Mouse (Mus musculus) testis, postnatal 10 days (tissue): ENCODE data around the gene Carmil1.

Source experiments
- DNase-seq: peaks from one replicate; pipeline ENCODE4 v3.0.0; 2021; ENCODE audit warnings: low spot score

Carmil1 gene

DNA sequence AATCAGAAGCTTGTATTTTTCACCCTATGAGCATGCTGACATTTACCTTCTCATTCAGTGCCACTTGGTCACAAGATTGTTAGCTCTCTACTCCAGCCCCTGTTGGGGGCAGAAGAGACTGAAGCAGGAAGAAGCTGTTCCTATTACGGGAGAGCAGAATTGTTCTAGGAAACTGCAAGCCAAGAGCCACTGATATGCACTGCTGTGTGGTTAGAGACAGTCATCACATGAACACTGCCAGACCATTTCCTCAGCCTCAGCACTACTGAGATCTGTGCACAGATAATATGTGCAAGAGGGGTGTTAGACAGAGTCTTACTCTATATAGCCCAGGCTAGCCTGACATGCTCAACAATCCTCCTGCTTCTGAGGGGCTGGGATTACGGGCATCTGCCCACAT, 69.4 kb downstream of the Carmil1 start:
- no peak for DNase-seq

DNA sequence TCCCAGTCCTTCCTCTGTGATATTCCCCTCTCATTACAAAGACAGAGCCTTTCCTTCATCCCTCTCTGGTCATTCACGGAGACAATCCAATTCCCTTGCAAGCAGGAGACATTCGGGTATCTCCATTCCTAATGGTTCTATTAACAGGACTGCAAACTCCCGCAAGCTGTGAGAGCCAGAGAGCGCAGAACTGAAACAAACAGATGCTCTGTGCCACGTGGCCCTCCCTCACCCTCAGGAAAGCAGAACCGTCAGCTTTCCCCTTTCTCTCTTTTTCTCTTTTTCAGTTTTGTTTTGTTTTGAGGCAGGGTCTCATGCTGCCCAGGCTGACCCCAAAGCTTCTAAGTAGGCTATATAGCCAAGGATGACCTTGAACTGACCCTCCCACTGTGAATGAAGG, 74.5 kb downstream of the Carmil1 start:
- DNase-seq: no peak

DNA sequence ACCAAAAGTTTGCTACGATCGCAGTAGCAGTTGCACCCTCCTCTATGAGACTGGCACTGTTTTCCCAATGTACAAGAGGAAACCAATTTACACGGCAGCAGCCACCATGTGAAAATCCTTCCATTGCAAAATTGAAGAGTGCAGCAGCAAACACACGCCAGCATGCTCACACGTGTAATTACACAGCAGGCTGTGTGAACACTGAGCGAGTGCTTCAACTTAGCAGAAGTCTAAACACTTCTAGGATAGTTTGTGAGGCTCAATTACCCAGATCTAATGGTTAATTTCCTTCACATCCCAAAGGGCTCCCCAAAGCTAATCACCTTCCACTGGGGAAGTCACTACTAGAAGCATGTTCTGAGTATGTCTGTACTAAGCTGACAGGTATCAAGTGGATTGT, 78.3 kb downstream of the Carmil1 start:
- DNase-seq: no peak

DNA sequence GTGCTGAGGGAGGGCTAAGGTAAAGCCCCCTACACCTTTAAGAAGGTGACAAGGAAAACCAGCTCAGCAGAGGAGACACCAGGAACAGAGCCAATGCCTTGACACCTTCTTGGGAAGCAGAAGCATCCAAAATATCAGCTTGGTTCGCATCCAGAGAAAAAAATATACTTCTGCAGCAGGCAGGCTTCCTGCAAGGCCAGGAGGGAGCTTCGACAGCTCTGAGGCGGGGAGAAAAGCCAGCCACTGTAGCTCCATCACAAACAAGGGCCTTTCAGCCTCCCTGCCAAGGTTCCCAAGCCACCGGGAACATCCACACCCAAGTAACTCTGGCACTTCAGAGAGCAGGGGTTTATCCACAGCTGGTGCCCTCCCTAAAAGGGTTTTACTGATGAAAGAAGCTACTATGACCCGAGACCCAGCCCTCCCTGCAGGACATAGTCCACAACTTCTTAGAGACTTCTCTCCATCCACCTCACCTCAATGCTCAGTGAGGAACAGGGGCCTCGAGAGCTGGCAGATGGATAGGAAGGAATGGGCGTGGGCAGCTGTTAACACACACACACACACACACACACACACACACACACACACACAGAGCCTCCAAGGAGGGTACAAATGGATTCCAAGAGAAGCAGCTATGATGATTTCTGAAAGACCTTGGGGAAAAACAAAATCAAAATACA, 80.6 kb downstream of the Carmil1 start:
- DNase-seq: no peak

DNA sequence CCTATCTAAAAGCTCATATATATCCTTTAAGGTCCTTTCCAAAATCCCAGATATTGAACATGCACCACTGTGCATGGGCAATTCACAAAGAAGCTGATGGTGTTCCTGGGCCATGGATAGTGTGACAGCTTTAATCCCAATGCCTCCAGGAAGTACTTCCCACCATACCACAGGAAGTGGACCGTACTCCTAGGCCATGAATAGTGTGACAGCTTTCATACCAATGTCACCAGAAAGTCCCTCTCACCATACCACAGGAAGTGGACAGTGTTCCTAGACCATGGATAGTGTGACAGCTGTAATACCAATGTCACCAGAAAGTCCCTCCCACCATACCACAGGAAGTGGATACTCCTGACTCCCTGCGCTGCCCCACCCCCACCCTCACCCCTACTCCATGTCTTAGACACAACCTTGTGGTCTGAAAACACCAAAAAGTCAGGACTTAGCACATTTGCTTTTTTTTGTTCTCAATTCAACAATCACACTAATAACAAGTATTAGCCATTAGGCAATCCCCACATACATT, 82.1 kb downstream of the Carmil1 start:
- no peak for DNase-seq

DNA sequence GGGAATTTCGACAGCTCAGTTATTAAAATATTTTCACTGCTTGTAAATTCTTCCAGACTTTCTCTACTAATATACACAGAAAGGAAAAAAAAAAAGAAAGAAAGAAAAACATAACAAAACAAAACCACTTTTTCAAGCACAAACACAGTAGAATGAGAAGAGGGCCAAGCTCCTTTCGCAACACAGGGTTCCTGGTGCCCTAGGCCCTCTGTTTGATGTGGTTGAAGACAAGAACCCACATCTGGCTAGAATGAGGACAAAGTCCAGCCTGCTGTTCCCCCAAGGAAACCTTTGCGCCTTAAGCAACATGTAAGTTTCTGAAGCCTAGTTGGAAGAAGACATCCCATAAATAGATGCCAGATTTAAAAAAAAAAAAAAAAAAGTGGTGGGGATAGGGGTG, 85.2 kb downstream of the Carmil1 start:
- no peak for DNase-seq

DNA sequence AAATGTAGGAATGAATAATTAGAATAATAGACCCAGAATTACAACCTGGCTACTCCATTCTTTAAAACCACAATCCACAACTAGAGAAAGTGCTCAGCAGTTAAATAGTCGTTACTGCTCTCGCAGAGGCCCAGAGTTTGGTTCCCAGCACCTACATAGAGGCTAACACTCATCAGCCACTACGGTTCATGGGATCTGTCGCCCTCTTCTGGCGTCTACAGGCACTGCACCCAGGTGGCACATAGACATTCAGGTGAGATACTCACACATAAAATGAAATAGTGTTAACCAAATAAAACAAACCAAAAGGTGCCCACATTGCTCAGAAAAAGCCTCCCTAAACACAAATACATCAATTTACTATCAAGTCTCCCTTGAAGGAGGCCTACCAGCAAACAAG, 86.6 kb downstream of the Carmil1 start:
- DNase-seq: peak; percentile 53

DNA sequence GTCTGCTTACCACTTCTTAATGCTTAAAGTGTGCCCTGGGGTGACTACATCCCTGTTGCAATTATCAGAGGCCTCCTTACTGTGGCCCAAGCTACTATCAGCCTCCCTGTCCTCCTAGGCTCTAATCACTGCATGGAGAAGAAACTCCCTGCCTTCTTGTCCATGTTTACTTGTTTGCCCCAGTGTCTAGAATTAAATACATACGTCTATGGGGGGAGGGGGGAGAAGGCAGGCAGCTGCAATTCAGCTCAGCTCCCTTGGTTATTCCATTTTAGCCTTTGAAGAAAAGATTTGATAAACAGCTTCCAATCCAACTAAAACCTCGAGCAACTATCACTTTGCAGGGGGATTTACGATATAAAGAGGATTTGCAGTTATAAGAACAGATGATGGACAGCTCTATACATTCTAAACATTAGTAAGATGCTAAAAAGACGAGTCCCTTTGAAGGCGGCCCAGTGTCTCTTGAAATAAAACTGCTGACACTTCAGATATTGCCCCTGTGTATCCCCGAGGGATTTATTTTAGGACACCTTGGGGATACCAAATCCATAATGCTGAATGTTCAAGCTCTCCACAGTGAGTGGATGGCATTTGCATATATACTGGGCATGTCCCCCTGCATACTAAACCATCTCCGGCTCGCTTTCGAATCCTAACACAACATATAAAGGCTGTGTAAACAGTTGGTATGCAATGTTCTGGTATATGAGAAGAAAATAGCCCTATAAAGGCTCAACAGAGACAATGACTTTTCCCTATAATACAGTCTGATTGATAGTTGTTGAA, 89.5 kb downstream of the Carmil1 start:
- DNase-seq: no peak

DNA sequence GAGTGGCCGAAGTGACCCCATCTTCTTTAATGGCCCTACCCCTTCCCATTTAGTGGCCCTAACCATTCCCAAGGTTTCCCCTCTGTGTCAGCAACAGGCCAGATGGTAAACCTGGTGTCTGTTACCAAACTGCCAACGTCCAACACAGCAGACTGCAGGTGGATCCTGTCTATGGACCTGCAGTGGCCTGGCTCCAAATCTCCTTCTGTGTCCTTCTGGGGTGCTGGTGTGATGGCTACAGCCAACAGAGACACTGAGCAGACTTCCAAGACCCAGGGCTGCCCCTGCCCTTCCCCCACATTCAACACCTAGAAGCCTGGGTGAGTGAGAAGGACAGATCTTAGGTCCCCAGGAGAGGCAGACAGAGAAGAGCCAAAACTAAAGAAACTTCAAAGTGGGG, 93.6 kb downstream of the Carmil1 start:
- DNase-seq: no peak

DNA sequence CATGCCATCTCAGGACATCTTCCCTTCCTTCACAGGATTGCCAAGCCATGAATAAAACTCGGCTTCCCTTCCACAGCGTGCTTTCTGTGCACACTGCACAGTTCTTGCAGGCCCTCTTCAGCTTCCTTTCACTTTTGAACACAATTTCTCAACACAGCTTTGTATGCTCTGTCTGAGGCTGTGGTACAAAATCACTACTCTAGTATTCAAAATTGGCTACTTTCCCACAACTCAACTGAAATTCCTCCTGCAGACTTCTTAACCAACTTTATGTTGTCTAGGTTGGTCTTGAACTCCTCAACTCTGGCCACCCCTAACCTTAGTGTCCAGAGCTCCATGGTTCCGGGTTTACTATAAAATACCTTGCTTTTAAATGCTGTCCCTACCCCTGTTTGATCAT, 95.0 kb downstream of the Carmil1 start:
- no peak for DNase-seq

DNA sequence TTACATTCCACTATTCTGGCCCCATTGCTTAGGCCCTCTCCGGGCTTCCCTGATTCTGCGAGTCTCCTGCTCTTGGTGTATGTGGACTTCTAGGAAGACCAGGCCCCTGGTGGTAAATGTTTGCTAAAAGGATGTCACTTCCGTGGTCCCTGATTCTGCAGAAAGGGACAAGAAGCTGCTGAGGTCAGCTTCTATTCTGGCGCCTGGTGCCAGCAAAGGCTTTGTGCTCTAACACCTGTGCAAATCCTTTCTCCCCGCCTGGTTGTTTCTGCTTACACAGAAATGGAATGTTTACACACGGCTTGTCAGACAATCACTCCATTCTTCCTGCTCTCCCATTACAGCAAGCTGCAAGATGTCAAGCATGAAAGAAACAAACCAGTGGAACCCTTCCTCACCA, 97.7 kb downstream of the Carmil1 start:
- DNase-seq: no peak

DNA sequence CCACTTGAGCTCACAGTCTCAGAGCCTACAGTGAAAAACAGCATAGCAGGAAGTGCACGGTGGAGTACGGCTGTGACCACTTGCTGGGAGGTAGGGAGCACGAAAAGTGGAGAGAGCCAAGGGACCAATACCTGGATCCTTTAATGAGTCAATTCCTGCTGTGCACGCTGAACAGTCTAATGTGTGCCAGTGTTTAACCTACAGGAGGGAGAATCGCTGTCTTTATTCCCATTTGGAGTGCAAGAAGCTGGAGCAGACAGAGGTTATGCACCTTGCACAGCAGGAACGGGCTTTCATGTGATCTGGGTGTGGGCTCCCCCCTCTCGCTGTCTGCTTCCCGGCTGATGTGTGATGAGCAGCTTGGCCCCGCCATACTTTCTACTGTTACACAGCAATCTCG, 101.1 kb downstream of the Carmil1 start:
- no peak for DNase-seq

DNA sequence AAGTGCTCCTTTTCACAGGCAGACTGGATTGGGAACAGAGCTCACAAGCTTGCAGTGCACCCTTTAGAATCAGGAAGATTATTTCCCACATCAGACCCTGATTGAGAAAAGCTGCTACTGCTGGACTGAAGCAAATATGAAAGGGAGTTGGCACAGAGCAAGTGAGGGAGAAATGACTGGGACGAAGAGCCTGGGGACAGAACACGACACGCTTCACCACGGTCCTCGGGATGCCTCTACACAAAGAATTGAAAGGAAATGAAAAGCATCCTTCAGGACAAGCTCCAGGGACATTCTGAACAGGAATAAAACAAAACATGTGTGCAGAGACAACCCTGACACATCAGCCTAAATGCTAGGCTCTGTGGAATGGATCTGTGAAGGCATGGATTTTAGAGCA, 103.0 kb downstream of the Carmil1 start:
- no peak for DNase-seq

DNA sequence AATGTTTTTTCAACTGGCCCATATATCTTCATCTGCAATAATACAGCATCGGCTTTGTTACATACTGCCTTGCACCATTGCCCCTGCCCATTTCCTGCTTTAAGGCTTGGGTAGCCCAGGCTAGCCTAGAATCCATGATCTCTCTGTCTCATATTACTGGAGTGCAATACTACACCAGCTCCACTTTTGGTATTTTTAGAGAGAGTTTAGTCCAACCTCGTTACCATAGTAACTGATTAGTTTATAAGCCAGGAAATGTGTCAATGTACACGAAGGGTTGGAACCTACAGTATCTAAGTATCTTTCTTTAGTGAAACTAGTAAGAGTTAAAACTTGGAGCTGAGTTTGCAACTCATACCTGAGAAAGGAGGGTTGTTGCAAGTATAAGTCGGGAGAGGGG, 103.8 kb downstream of the Carmil1 start:
- no peak for DNase-seq

DNA sequence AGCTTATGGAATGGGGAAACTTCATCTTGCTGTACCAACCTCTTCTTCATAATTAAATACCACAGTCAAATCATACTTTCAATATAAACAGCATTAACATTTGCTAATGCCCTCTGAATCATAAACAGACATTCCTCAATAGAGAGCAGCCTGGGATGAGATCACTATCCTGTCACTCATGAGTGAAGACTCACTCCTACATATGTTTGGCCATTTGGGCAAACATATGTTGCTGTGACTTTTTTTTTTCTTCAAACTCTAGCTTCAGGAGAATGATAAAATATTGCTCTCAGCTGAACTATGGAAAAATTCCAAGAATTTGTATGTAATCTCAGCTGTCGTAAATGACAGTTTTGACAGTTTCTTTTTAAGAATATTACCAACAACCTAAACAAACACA, 110.9 kb downstream of the Carmil1 start:
- DNase-seq: no peak

DNA sequence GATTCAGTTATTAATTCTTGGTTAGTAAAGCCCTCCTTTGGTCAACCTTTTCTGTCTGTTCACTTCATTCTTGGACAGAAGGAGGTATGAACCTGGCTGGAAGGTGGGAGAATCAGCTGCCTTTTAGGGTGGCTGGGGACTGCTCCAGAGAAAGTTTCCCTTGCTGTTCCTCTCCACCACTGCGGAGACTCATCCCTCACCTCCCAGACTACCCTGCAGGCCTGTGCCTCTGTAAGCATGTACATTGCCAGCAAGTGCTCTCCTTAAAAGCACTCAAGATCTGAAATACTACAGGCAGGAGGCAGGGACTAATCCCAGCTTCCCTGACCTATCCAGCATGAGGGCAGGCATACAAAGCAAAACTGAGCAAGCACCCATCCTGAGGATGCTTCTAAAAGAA, 117.2 kb downstream of the Carmil1 start:
- DNase-seq: no peak

DNA sequence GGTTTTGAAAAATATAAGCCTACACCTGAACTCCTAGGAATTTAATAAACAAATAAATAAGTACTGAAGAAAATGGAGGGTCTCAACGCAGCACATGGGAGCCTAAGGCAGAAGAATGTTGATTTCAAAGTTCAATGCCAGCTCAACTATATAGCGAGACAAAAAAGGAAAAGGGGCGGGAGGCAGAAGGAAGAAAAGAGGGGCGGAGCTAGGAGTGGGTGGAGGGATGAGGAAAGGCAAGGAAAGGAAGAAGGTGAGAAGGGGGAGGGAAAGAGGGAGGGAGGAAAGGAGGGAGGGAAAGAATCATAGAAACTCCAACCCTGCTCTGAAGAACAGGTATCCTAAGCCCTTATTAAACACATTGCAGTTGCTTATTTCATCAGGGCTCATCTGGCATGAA, 119.5 kb downstream of the Carmil1 start:
- DNase-seq: no peak

DNA sequence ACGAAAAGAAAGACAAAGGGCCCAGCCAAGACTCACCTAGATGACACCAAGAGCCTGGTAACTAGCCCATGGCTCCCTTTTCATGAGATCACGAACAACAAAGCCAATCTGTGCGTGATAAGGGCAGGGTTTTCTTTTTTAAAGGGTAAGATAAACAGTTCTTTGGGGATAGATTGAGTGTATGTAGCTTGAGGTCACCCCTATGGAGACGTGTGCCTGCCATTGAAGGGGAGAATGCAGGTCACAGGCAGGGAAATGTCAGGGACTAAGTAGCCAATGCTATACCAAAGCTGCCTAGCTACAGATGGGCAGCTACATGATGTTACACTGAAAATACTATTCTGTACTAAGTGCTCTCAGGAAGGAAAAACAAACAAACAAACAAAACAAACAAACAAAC, 120.6 kb downstream of the Carmil1 start:
- DNase-seq: no peak

DNA sequence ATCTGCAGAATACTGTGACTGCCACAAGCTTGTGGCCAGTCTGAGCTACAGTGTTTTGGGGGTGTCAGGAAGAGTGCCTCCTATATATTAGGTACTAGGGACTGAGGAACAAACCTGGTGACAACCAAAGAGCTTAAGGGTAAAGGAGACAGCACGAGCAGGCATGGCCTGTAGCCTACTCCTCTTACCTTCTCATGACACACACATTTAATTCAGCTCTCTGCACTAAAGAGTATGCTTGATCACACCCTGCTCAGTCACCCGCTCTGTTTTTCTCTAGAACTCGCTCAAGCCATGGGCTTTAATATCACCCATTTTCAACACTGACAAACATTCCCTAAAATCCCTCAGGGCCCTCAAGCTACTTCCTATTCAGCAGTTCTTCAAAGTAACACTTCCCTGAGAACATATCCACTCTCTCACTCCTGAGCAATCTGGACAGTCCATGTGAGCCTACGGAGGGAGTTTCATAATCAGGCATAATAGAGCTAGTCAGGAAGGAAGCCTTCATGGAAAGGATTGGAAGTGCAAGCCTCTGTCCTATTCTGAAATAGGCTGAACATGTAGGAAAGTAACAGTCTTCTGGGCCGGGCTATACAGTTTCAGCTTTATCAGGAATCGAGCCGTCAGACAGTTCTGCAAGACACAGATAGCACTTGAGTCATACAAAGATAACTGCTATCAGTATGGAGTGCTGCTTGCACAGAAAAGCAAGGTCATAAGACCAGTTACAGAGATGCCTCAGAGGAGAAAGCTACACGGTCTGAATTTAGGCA, 121.2 kb downstream of the Carmil1 start:
- DNase-seq: no peak

DNA sequence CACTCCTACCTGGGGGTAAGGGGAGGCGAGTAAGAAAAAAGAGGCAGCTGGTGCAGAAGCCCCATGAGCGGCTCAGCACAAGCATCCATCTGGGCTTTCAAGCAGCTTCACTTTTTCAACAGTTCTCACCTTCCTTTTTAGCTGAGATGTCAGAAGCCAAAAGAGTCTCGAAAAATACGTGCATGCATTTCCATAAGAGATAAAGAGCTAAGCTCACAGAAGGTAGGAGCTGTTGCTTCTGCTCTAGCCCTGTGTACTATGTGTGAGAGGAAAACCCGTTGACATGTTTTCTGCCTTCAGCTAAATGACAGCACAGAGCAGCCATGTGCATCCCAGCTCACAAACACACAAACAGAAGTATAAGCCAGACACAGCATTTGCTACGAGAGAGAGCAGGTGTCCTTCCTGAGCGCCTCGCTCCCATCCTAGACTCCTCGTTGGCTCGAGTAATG, 123.0 kb downstream of the Carmil1 start:
- no peak for DNase-seq

DNA sequence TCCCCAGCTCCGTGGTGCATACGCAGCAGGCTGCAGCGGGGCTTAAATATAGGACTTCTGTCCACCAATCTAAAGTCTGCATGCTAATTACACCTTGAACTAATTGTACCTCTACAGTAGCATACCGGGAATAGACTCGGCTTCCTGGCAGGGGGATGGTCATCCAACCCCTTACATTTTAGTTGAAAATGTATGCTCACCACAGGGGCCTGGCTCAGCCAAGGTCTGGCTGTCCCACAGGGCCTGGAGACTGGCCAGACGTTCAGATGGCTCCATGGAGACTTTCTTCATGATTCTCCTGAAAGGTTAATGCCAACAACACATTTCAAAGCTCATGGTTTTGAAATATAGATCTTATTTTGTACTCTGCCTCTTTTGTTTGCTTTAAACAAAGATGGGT, 125.4 kb downstream of the Carmil1 start:
- no peak for DNase-seq

DNA sequence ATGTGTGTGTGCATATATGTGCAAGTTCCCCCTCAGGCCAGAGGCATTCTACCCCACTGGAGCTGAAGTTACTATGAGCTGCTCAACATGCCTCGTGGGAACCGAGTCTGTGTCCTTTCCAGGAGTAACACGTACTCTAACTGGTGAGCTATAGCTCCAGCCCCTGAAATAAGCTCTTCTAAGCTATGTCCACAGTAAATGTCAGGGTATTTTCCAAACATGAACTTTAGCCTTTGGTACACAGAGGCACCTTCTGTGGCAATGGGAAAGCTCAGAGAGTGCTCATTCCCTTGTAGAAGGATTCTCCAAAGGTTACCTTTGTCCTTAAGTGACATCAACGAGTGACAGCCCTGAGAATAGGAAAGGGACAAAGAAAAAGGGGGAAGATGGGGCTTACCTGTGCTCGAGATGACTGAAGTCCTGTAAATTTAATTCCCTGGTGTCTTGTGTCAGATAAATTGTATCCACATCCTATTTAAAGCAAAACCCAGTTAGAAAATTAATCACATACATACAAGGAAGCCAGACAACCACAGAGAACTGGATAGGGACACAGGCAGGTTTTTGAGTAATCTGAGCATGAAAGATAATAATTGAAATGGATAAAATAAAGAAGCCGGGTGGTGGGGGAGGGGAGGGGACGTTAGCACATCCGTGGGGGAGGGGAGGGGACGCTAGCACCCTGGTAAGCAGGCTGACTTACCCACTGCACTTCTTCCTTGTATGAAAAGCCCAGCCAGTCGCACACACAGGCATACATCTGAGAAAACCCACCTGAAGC, 126.1 kb downstream of the Carmil1 start:
- DNase-seq: peak; percentile 47
